Mouse (Mus musculus) urinary bladder, postnatal 14 days (tissue): ENCODE results near the gene Daam1.

Experiments
- DNase-seq: peaks from one replicate; pipeline ENCODE4 v3.0.0; 2021; ENCODE audit warnings: low spot score

Daam1 gene

GRCm38 (mm10) chr12:71933989-71934645, 103.2 kb downstream of the Daam1 start:
- DNase-seq = no peak

- DNase-seq = no peak
Observed at GRCm38 (mm10) chr12:71936636-71937035, 105.8 kb downstream of the Daam1 start.

- no peak for DNase-seq
Observed at GRCm38 (mm10) chr12:71938513-71938912, 107.6 kb downstream of the Daam1 start.

GRCm38 (mm10) chr12:71941290-71941689, 110.4 kb downstream of the Daam1 start:
- DNase-seq = no peak

GRCm38 (mm10) chr12:71943112-71943511, 112.2 kb downstream of the Daam1 start:
- DNase-seq = no peak

GRCm38 (mm10) chr12:71943646-71944045, 112.8 kb downstream of the Daam1 start:
- no peak for DNase-seq

- no peak for DNase-seq
Observed at GRCm38 (mm10) chr12:71945844-71946243, 115.0 kb downstream of the Daam1 start.

GRCm38 (mm10) chr12:71946448-71946847, 115.6 kb downstream of the Daam1 start:
- DNase-seq = no peak

GRCm38 (mm10) chr12:71948972-71949371, 118.1 kb downstream of the Daam1 start:
- no peak for DNase-seq

GRCm38 (mm10) chr12:71949606-71950005, 118.7 kb downstream of the Daam1 start:
- DNase-seq = no peak

- no peak for DNase-seq
Observed at GRCm38 (mm10) chr12:71950095-71950877, 119.4 kb downstream of the Daam1 start.

- DNase-seq = no peak
Observed at GRCm38 (mm10) chr12:71954180-71954935, 123.5 kb downstream of the Daam1 start.

- DNase-seq = no peak
Observed at GRCm38 (mm10) chr12:71956980-71957379, 126.1 kb downstream of the Daam1 start.

- no peak for DNase-seq
Observed at GRCm38 (mm10) chr12:71957496-71957895, 126.6 kb downstream of the Daam1 start.

GRCm38 (mm10) chr12:71959351-71959991, 128.6 kb downstream of the Daam1 start:
- no peak for DNase-seq

- DNase-seq = no peak
Observed at GRCm38 (mm10) chr12:71961671-71962070, 130.8 kb downstream of the Daam1 start.

- no peak for DNase-seq
Observed at GRCm38 (mm10) chr12:71962616-71963015, 131.7 kb downstream of the Daam1 start.

- no peak for DNase-seq
Observed at GRCm38 (mm10) chr12:71968592-71968991, 137.7 kb downstream of the Daam1 start.

GRCm38 (mm10) chr12:71969022-71969421, 138.1 kb downstream of the Daam1 start:
- DNase-seq = no peak

GRCm38 (mm10) chr12:71969439-71969838, 138.6 kb downstream of the Daam1 start:
- DNase-seq = no peak

- DNase-seq = no peak
Observed at GRCm38 (mm10) chr12:71969941-71970629, 139.2 kb downstream of the Daam1 start.
